Mouse (Mus musculus) Patski (cell line): ENCODE results near the gene E130308A19Rik. TPM values are rescaled to one million over a fixed set of nuclear protein-coding genes. Genes with fewer than 3 reads are reported as not detected.

Source experiments
- ATAC-seq: fragments of 100-300 bp; one replicate; pipeline ENCODE4 v1.8.0; 2021
- CTCF ChIA-PET: fragments of 350-600 bp; sonication (Branson Sonifier 250); formaldehyde crosslinking; loops from one replicate; lab custom pipeline; 2022; ENCODE audit warnings: inconsistent platforms; lab: Charles Lee
- POLR2A ChIA-PET: fragments of 350-600 bp; sonication (Branson Sonifier 250); formaldehyde crosslinking; loops from one replicate; lab custom pipeline; 2022; ENCODE audit warnings: antibody characterized with exemption, inconsistent platforms; lab: Charles Lee
- DNase-seq: peaks from one replicate; pipeline ENCODE4 v3.0.0-alpha.2; 2011; ENCODE audit warnings: low read depth, low spot score
- H3K27me3 ChIP-seq: fragments of 371-371 bp; one replicate; pipeline ENCODE4 v1.5.1; 2021
- CTCF ChIP-seq: fragments of 100-300 bp; IDR thresholded peaks from one replicate; pipeline ENCODE4 v1.5.1; 2021
- in situ Hi-C: fragments of 300-500 bp; cut with MboI; formaldehyde crosslinking; loops from 3 replicates; pipeline ENCODE4 v1.11.1; 2018; ENCODE audit warnings: low pct_unique_long_range_greater_than_20kb, mixed read lengths
- polyA plus RNA-seq: library from polyadenylated mRNA; unstranded; gene quantifications from one replicate; pipeline ENCODE4 v1.2.3, GENCODE M21; 2021

E130308A19Rik gene
- polyA plus RNA-seq, 1 experiment from 2014 or later: 8.4 TPM

DNA sequence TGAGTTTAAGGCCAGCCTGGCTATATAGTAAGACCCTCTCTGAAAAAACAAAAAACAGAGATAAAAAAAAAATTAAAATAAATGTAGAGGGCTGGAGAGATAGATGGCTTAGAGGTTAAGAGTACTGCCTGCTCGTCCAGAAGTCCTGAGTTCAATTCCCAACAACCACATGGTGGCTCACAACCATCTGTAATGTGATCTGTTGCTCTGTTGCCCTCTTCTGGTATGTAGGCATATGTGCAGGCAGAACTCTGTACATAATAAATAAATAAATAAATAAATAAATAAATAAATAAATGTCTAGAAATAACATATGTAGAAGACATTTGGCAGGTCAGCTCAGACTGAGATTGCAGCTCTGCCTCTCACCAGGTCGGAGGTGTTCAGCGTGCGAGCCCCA, 23.3 kb upstream of the E130308A19Rik start:
- ChIA-PET POLR2A (no interaction called here), CTCF (no interaction called here)
- in situ Hi-C loops: no loop called here
- ATAC-seq: no peak
- H3K27me3 ChIP-seq: no peaks in the 10 kb centered on the region
- TF ChIP-seq CTCF: no peak
- no peak for DNase-seq

GRCm38 (mm10) chr4:59604892-59605291, 21.1 kb upstream of the E130308A19Rik start:
- CTCF ChIA-PET: no interaction called here
- DNase-seq: no peak

GRCm38 (mm10) chr4:59605501-59605900, 20.5 kb upstream of the E130308A19Rik start:
- no peaks in the 10 kb centered on the region for H3K27me3 ChIP-seq
- CTCF ChIA-PET: no interaction called here
- ATAC-seq: no peak
- no peak for DNase-seq
- no peak for TF ChIP-seq CTCF
- POLR2A ChIA-PET: no interaction called here
- in situ Hi-C loops: no loop called here

More at GRCm38 (mm10) chr4:59604892-59605291, 21.1 kb upstream of the E130308A19Rik start:
- in situ Hi-C loops: no loop called here
- TF ChIP-seq CTCF: no peak
- H3K27me3 ChIP-seq: no peaks in the 10 kb centered on the region
- POLR2A ChIA-PET: no interaction called here
- no peak for ATAC-seq

DNA sequence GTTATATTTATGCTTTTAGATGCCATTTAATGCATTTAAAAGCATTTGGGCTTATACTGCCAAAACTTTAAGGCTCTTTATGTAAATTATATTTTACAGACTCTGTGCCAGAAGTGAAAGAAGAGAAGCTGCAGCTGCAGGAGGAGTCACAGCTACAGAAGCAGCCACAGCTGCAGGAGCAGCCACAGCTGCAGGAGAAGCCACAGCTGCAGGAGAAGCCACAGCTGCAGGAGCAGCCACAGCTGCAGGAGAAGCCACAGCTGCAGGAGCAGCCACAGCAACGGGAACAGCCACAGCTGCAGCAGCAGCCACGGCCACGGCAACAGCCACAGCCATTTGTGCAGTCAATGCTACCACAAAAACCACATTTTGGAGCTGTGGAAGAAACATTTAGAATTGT, 15.6 kb upstream of the E130308A19Rik start:
- ChIA-PET POLR2A (no interaction called here), CTCF (no interaction called here)
- DNase-seq (no peak), ATAC-seq (no peak)
- in situ Hi-C loops: loop anchor here (5.0 to 10.0 kb wide), 2 partner anchors 172 to 254 kb away; no protein-coding TSS in a partner anchor
- no peak for TF ChIP-seq CTCF
- H3K27me3 ChIP-seq: no peaks in the 10 kb centered on the region

DNA sequence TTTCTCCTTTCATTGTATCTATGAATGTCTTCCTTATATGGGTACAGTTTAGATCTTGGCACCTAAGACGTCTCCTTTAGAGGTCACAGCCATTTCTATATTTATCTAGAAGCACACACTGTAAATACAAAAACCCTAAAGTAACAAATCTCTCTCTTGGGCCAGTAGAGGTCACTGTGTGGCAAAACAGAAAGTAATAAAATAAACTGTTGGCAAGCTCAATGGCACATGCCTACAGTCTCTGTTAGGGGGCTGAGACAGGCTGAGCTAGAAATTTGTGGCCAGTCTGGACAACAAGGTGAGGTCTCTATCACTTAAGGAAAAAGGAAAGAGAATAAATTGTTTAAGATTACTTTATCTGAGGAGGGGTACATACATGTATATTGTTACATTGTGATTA, 11.0 kb upstream of the E130308A19Rik start:
- DNase-seq (no peak), ATAC-seq (no peak)
- ChIA-PET POLR2A (no interaction called here), CTCF (interaction anchor here (0.6 to 2.1 kb wide), 12 partner anchors 11 to 234 kb away, joined by 3 to 8 read pairs (median 4); partner anchors contain the start of gene E130308A19Rik)
- no peaks in the 10 kb centered on the region for H3K27me3 ChIP-seq
- in situ Hi-C loops: loop anchor here (5.0 to 10.0 kb wide), 2 partner anchors 167 to 250 kb away; no protein-coding TSS in a partner anchor
- peak; percentile 64 for TF ChIP-seq CTCF

- CTCF ChIA-PET: no interaction called here
- in situ Hi-C loops: loop anchor here (10.0 kb wide), 1 partner anchor 245 kb away; no protein-coding TSS in a partner anchor
- ATAC-seq (no peak), DNase-seq (no peak)
- H3K27me3 ChIP-seq: no peaks in the 10 kb centered on the region
- no peak for TF ChIP-seq CTCF
- POLR2A ChIA-PET: no interaction called here
Observed at GRCm38 (mm10) chr4:59619611-59620245, 6.3 kb upstream of the E130308A19Rik start.

GRCm38 (mm10) chr4:59625676-59625997, 374 bp upstream of the E130308A19Rik start:
- no peaks in the 10 kb centered on the region for H3K27me3 ChIP-seq
- in situ Hi-C loops: no loop called here
- ChIA-PET CTCF (interaction anchor here (1.1 to 2.2 kb wide), 4 partner anchors 11 to 155 kb away, joined by 3 to 8 read pairs (median 4); no protein-coding TSS in a partner anchor), POLR2A (interaction anchor here (1.8 kb wide), 1 partner anchor 132 kb away, joined by 6 read pairs; no protein-coding TSS in a partner anchor)
- DNase-seq (no peak), ATAC-seq (no peak)
- no peak for TF ChIP-seq CTCF

GRCm38 (mm10) chr4:59628255-59628654, 2.2 kb downstream of the E130308A19Rik start:
- DNase-seq: no peak
- no peaks in the 10 kb centered on the region for H3K27me3 ChIP-seq
- CTCF ChIA-PET: interaction anchor here (0.6 to 1.6 kb wide), 3 partner anchors 28 to 127 kb away, joined by 3 read pairs; no protein-coding TSS in a partner anchor
- POLR2A ChIA-PET: interaction anchor here (0.6 to 0.7 kb wide), 2 partner anchors 19 to 155 kb away, joined by 3 read pairs; no protein-coding TSS in a partner anchor
- ATAC-seq: no peak
- TF ChIP-seq CTCF: no peak
- in situ Hi-C loops: no loop called here

DNA sequence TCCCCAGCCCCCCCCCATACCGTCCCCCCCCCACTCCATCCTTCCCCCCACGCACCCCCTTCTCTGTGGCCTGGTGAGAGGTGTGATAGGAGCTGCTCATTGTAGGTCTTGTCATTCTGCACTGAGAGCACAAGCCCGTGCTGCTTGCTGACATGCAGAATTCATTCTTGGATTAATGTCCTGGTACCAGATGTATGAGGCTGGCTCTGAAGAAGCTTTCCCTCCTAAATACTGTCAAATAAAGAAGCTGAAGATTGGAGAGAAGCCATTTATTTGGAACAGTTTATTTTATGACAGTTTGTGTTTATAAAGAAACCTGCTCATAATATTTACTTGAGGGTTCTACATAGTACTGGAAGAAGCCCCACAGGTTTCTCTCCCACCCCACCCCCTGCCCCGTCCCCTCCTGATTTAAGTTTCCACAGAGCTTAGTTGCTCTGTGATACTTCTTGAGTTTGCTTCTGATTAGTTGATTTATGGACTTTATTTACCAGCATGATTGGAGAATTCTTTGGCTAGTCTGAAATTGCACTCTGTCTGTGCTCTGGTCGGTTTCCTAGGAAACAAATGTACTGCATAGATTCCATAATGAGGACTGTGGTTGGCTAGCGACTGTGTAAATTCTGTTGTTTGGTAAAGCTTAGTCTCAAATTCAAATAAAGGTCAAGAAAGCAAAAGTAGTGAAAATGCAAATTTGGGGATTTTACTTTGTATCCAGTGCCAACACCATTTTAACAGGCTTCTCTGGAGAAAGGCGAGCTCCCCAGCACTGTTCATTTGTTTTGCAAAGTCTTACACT, 3.3 kb downstream of the E130308A19Rik start:
- ATAC-seq (no peak), DNase-seq (no peak)
- in situ Hi-C loops: no loop called here
- ChIA-PET CTCF (interaction anchor here (1.0 to 1.4 kb wide), 2 partner anchors 125 to 127 kb away, joined by 3 read pairs; no protein-coding TSS in a partner anchor), POLR2A (interaction anchor here (0.6 kb wide), 1 partner anchor 20 kb away, joined by 3 read pairs; no protein-coding TSS in a partner anchor)
- no peak for TF ChIP-seq CTCF
- H3K27me3 ChIP-seq: no peaks in the 10 kb centered on the region

DNA sequence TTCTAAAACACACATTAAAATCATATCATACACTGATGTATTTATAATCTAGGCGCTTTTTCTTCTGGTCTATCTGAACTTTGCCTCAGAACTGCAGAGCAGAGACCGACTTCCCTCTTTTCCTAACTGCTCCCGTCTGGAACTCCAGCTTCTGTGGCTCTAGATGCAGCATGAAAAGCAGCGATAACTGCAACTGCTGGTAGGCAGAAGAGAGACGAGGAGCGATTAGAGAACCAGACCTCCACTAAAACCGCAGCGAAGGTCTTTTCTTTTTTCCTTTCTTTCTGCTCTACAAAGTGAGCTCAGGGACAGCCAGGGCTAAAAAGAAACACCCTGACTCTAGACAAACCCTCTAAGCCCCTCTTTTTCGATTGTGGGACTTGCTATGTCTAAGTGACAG, 4.1 kb downstream of the E130308A19Rik start:
- no peaks in the 10 kb centered on the region for H3K27me3 ChIP-seq
- CTCF ChIA-PET: interaction anchor here (1.0 kb wide), 1 partner anchor 127 kb away, joined by 3 read pairs; no protein-coding TSS in a partner anchor
- no peak for DNase-seq
- ATAC-seq: no peak
- TF ChIP-seq CTCF: no peak
- in situ Hi-C loops: no loop called here
- POLR2A ChIA-PET: no interaction called here

GRCm38 (mm10) chr4:59634532-59634931, 8.5 kb downstream of the E130308A19Rik start:
- no peak for ATAC-seq
- in situ Hi-C loops: no loop called here
- DNase-seq: no peak
- no peaks in the 10 kb centered on the region for H3K27me3 ChIP-seq
- POLR2A ChIA-PET: no interaction called here
- TF ChIP-seq CTCF: no peak
- CTCF ChIA-PET: interaction anchor here (0.7 kb wide), 1 partner anchor 106 kb away, joined by 3 read pairs; no protein-coding TSS in a partner anchor
